Mouse (Mus musculus) left cerebral cortex, adult 9 months (tissue): ENCODE measurements around the gene Il25.
"Not testable (repeated sequence)": the region's sequence is repeated elsewhere in the genome, so short reads cannot be mapped to it uniquely, and the experiment has no call there.

Experiments used
- DNase-seq, 2 experiments: peaks; one replicate each; pipeline ENCODE4 v3.0.0; 2022; ENCODE audit warnings: low spot score in 2 of 2

Gene Il25

DNA sequence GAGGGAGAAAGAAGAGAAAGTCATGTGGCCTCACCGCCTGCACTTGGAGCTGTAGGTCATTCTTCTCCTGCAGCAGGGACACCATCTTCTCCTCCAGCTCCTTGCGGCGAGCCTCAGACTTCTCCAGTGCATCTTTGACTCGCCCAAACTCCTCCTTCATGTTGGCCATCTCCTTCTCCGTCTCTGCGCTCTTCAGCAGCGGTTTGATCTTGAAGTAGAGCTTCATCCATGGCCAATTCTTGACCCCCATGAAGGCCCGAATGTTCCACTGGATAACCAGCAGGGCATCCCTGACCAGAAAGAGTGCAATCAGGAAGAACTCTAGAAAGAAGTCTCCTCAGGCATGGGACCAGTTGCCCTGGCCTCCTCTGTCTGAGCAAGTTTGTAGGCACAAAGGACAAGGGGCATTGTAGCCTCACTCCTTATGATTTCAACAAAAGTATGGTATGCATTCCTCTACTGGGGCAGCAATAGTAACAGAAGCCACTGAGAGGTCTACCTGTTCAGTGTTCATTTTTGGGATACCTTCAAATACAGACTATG is 21.2 kb downstream of the Il25 start:
- DNase-seq, result no peak

DNA sequence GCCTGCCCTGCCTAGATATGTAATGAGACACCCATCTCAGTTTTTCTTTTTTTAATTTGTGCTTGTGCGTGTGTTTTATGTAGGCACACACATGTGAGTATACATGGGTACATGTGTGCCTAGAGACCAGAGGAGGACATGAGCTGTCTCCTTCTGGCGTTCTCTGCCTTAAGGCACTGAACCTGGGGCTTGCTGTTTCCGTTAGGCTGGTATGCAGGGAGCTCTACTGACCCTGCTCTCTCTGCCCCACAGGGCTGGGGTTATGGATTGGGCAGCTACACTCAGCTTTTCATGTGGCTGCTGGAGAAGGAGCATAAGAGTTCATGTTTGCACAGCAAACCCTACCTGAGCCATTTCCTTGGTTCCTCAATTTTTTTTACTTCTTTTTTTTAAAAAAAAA is 22.0 kb downstream of the Il25 start:
- DNase-seq, result no peak

- no peak for DNase-seq
Measured at GRCm38 (mm10) chr14:54955481-54955880, 23.0 kb downstream of the Il25 start.

DNA sequence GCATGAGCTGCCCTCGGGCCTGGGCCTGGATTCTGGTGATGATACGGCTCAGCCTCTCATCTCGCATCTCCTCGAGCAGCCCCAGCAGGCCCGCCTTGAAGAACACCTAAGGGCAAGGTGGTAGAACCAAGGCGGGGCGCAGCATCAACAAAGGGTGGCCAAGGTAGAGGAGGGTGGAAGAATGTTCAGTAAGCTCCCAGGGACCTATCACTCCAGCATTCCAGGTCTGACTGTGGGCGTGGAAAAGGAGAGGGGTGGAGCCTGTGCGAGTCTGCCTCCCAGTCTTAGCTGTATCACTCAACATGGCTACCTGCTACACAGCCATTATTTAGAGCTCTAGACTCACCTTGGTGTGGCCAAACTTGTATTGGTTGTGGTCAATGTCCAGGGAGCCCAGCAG is 24.0 kb downstream of the Il25 start:
- DNase-seq, result no peak

DNA sequence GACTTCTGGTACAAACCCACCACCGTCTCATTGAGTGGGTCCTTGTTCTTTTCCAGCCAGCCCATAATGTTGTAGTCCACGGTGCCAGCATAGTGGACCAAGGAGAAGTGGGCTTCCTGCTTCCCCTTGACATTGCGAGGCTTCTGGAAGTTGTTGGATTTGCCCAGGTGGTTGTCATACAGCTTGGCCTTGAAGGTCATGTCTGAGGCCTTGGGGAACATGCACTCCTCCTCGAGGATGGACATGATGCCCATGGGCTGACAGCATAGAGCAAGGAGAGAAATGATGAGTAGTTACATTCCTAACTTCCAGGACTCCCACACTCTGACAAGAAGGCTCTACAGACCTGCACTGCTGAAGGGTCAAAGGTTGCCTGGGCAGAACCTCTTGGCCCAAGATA is 26.0 kb downstream of the Il25 start:
- DNase-seq, result no peak

GRCm38 (mm10) chr14:54959197-54959596 is 26.7 kb downstream of the Il25 start:
- DNase-seq, result no peak

DNA sequence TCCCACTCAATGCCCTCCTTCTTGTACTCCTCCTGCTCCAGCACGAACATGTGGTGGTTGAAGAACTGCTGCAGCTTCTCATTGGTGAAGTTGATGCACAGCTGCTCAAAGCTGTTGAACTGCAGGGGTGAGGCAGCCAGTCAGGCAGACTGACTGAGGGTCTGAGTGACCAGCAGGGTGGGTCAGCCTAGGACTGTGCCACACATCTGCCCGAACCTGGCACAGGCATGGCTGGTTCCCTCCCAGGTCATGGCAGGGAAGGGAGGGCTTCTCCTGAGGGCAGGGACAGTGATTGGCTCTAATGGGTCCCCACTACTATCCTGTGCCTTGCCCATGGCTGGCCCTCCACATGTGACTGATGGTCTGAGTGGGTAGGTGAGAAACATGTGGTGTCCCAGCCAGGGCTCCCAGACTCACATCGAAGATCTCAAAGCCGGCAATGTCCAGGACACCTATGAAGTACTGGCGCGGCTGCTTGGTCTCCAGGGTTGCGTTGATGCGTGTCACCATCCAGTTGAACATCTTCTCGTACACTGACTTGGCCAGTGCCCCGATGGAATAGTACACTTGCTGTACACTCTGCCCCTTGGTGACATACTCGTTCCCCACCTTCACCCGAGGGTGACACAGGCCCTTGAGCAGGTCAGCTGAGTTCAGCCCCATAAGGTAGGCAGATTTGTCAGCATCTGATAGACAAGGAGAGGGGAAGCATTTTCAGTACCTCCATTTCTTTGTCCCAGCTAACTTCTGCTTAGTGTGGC is 27.5 kb downstream of the Il25 start:
- not testable (repeated sequence) for DNase-seq

- peak in 1 of 2 experiments; percentile 14 for DNase-seq
Measured at GRCm38 (mm10) chr14:54960769-54961168, 28.3 kb downstream of the Il25 start.

DNA sequence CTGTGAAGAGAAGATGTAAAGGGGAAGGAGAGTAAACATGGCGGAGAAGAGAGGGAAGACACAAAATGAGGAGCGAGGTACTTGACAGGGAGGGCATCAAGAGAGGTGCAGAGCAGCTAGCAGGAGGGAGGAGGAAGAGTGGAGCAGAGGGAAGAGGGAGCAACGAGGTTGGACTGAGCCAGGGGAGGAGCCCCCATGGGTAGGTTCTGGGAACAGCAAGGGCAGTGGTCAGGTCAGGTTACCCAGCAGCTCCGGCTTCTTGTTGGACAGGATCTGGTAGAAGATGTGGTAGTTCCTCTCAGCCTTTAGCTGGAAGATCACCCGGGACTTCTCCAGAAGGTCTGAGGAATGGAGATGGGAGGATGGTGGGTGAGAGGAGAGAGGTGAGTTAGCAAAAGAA is 29.0 kb downstream of the Il25 start:
- DNase-seq, result no peak

DNA sequence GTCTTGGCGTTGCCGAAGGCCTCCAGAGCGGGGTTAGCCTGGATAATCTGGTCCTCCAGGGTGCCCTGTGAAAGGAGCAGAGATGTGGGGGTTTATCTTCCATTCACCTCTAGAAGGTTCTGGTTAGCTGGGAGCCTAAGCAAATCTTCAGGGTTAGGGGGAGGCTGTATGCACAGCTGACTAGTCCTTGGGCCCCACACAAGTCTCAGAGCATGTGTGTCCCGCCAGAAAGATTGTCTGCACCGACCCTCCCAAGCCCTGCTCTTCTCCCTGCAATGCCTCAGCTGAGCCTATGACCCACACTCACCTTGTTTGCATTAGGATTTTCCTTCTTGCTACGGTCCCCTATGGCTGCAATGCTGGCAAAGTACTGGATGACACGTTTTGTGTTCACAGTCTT is 30.2 kb downstream of the Il25 start:
- no peak for DNase-seq

- no peak for DNase-seq
Measured at GRCm38 (mm10) chr14:54963727-54964126, 31.2 kb downstream of the Il25 start.

DNA sequence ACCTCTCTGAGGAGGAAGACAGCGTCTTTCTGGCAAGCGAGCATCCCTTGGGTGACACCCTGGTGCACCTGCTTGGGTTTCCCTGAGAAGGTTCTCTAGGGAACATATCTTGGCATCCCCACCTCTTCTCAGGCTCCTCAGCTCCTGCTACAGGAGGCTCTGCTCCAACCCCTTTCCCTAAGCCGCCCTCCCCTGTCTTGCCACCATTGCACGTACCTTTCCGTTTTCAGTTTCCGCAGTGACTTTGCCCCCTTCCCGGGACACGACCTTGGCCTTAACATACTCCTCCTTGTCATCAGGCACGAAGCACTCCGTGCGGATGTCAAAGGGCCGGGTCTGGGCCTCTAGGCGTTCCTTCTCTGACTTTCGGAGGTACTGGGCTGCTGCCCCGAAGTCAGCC is 32.5 kb downstream of the Il25 start:
- DNase-seq, result no peak

DNA sequence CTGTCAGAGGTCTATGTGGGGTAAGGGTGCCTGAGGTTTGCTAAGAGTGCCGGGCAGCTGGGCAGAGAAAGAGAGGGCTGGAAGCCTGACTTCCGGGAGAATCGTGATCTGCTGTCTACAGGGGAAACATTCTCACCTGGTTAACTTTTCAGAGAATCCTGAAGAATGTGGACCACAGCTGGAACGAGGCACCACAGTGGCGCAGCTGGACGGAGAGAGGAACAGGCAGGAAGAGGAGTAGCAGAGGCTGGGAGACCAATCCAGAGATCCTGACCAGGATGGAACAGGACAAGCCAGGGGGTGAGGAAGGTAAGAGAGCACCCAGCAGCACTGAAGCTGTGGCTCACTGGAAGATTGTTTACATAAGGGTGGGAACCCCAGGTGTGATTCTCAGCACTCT is 33.1 kb downstream of the Il25 start:
- no peak for DNase-seq

- DNase-seq, result no peak
Measured at GRCm38 (mm10) chr14:54966320-54966977, 34.0 kb downstream of the Il25 start, which contains the start of gene Myh6. Gene Myh6 (minus strand): TSS chr14:54966927.

DNA sequence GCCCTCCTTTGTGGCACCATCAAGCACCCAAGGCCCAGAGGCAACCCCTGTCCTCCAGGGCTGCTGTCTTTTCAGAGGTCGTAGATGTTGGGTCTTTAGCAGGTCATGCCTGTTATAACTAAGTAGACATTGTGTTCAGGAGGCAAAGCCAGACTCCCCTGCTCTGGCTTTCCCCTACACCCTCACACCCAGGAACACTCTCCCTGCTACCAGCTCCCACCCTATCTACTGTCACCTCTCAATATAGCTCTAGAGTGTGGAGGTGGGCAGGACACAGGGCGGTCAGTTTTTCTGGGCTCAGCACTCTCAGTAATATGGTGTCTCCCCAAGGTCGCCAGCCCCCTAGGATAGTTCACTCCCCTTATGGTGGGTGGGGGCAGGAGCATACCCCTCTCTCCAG is 35.4 kb downstream of the Il25 start:
- DNase-seq, result no peak

DNA sequence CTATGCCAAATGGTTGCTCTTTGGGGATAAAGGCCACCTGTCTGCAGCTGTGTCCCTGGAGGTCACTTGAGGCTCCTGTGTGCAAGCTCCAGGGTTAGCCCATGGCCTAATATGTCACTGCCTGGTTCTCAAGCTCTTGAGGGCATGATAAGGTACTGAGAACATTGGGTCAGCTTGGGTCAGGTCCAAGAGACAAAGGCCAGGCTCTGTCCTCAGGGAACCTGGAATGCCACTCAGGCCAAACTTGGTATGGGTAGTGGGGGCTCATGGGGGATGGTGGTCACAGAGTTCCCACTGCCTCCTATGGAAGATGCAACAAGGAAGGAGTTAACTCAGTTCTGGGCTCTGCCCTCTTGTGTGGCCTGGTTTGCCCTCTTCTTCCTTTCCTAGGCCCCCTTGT is 35.8 kb downstream of the Il25 start:
- DNase-seq, result no peak

- DNase-seq, result not testable (repeated sequence)
Measured at GRCm38 (mm10) chr14:54972786-54973185, 40.3 kb downstream of the Il25 start.

DNA sequence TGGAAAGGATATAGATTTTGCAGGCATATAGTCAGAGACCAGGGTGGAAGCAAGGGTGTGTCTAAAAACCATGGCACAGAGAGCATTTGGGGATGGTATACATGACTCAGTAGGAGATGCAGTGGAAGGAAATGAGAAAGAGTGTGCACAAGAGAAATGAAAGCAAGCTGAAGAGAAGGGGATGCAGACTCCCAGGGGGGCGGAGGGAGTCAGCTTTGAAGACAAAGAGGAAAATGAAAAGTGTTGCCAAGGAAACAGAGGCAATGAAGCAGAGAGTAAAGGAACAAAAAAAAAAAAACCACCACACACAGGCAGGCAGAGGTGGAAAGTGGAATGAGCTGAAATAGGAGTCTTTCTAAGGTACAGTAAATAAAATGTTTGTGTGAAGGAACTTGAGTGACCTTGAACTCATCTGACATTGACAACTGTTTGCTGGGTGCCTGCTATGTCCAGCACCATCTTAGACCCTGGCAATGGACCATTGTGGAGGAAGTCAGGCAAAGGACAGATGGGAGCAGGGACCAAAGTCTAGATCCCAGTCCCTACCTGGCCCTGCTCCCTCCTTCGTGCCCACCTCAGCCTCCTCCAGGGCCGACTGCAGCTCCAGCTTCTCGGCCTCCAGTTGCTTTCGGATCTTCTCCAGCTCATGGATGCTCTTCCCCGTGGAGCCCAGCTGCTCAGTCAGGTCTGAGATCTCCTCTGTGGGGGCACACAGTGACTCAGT is 41.7 kb downstream of the Il25 start:
- DNase-seq, result peak in 1 of 2 experiments; percentile 37

DNA sequence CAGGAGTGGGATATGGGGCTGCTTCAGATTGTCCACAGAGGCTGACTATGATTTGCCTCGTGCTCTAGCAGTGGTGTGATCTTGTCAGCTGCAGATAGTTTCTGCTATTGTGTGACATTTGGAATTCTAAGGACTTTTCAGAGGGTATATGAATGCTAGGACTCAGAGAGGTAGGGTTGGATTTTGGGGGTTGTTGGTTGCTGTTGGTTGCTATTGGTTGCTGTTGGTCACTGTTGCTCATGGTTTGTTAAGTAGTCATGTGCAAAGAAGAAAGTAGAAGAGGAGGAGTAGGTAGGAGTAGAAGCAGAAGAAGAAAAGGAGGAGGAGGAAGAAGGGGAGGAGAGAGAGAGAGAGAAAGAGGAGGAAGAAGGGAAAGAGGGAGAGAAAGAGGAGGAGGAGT is 44.1 kb downstream of the Il25 start, which contains the start of gene Gm17428:
TSS of gene Gm17428 (plus strand) at position 301 of the 400 bp plus-strand sequence.
- DNase-seq, result no peak

DNA sequence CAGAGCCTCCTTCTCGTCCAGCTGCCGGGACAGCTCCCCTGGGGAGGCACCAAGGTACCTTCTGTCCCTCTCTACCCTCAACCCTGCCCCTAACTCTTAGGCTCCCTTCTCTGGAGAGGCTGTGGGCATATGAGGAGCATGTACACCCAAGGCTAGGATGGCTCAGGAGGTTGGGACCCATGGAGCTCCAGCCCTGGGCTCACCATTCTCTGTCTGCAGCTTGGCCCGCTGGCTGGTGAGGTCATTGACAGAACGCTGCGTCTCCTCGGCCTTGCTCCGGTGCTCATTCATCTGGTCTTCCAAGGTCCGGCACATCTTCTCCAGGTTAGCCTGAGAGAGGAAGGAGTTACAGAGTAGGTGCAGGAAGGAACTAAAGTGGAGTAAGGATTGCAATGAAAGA is 46.2 kb downstream of the Il25 start:
- no peak for DNase-seq

GRCm38 (mm10) chr14:54981934-54982333 is 49.4 kb downstream of the Il25 start:
- no peak for DNase-seq
